Mouse (Mus musculus) liver, adult (tissue): Measurements from ENCODE around the gene Tapbp.

ENCODE experiments used
- GATA4 ChIP-seq: IDR thresholded peaks from 2 replicates; pipeline ENCODE4 v1.6.1; 2014; ENCODE audit warnings: mild to moderate bottlenecking, low read length; ENCODE audit not compliant: insufficient replicate concordance

Gene Tapbp

DNA sequence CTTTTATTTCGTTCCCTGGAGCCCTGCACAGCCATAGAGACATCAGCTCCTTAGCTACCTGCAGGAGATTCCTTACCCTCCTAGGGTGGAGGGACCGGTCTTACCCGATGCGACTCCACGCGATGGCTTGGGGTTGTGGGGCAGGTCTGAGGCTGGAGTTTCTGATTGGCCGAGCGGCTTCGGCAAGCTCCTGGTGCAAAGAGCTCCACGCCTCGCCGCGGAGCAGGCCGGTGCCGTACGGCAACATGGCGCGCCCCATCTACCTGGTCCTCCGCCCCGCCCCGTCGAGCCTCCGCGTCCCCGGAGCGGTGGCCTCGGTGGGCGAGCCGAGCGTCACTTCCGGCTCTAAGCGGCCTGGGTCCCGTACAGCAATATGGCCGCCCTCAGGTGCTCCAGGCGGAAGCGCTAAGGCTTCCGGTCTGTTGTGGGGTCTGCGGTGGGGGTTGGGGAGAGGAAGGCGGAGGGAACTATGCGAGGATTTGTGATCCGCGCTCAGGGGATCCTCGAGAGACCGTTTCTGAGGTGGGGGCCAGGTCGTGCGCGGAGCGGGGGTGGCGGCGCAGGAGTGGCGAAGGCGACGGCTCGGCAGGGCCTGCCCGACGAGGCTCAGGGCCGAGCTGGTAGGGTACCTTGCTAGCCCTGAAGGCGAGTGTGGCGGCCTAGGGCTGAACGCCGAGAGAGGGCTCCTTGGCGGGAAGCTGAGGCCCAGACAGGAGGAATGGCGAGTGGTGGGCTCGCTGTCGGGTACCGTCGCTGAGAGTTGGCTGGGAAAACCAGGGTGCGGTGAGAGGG is 6.4 kb upstream of the Tapbp start, which contains the start of gene Daxx:
Daxx (plus strand) TSS at position 338 of the 792 bp plus-strand sequence.
- no peak for TF ChIP-seq GATA4

DNA sequence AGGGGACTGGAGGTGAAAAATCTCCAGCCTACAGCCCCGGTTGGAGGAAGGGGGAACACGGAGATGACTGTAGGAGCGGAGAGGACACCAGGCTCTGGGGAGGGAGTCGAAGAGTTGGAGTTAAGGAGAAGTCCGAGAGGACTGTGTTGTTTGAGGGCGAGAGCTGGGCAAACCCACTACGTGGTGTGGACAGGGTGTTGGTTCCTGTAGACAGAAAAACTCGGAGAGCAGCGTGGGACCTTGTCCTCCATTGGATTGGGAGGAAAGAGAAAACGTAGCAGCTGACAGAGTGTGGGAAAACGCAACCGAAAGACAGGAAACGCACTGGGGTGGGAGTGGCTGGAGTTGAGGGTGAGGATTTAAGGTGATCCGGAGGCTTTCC is 5.8 kb upstream of the Tapbp start:
- no peak for TF ChIP-seq GATA4

DNA sequence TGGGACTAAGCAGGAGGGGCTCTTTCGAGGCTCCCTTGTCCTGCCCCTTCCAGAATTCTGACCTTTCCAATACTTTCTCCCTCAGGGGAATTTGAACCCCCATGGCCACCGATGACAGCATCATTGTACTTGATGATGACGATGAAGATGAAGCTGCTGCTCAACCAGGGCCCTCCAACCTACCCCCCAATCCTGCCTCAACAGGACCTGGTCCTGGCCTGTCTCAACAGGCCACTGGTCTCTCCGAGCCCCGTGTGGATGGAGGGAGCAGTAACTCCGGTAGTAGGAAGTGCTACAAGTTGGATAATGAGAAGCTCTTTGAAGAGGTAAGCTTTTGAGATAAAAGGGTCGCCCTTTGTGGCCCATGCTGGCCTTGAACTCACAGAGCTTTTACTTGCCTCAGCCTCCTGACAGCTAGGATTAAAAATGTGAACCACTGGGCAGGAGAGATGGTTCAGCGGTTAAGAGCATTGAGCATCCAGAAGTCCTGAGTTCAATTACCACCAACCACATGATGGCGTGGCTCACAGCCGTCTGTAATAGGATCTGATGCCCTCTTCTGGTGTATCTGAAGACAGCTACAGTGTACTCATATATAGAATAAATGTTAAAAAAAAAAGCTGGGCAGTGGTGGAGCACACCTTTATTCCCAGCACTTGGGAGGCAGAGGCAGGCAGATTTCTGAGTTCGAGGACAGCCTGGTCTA is 5.2 kb upstream of the Tapbp start:
- TF ChIP-seq GATA4, result no peak

DNA sequence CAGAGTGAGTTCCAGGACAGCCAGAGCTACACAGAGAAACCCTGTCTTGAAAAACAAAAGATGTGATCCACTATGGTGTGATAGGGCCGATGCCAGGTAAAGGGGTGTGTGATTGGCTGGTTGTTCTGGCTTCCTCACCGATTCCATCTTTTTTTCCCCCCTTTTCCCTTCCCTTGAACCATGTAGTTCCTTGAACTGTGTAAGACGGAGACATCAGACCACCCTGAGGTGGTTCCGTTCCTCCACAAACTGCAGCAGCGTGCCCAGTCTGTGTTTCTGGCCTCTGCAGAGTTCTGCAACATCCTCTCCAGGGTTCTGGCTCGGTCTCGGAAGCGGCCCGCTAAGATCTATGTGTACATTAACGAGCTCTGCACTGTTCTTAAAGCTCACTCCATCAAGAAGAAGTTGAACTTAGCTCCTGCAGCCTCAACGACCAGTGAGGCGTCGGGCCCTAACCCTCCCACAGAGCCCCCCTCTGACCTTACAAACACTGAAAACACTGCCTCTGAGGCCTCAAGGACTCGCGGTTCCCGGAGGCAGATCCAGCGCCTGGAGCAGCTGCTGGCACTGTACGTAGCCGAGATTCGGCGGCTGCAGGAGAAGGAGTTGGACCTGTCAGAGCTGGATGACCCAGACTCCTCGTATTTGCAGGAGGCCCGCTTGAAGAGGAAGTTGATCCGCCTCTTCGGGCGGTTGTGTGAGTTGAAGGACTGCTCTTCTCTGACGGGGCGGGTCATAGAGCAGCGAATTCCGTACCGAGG is 4.5 kb upstream of the Tapbp start:
- TF ChIP-seq GATA4, result no peak

DNA sequence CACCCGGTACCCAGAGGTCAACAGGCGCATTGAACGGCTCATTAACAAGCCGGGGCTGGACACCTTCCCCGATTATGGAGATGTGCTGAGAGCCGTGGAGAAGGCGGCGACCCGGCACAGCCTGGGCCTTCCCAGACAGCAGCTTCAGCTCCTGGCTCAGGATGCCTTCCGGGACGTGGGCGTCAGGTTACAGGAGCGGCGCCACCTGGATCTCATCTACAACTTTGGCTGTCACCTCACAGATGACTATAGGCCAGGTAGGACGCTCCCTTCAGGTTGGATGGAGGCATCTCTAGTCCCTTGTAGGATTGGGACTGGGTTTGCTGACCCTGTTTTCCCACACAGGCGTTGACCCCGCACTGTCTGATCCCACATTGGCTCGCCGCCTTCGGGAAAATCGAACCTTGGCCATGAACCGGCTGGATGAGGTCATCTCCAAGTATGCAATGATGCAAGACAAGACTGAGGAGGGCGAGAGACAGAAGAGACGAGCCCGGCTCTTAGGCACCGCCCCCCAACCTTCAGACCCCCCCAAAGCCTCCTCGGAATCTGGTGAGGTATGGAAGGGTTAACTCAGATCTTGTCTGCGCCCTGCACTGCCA is 3.8 kb upstream of the Tapbp start:
- no peak for TF ChIP-seq GATA4

DNA sequence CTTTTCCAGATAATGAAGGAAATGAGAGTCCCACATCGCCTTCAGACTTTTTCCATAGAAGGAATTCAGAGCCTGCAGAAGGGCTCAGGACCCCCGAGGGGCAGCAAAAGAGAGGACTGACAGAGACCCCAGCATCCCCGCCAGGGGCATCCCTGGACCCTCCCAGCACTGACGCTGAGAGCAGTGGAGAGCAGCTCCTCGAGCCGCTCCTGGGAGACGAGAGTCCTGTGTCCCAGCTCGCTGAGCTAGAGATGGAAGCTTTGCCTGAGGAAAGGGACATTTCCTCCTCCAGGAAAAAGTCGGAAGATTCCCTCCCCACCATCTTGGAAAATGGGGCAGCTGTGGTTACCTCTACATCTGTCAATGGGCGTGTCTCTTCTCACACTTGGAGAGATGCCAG is 2.4 kb upstream of the Tapbp start:
- TF ChIP-seq GATA4, result no peak

DNA sequence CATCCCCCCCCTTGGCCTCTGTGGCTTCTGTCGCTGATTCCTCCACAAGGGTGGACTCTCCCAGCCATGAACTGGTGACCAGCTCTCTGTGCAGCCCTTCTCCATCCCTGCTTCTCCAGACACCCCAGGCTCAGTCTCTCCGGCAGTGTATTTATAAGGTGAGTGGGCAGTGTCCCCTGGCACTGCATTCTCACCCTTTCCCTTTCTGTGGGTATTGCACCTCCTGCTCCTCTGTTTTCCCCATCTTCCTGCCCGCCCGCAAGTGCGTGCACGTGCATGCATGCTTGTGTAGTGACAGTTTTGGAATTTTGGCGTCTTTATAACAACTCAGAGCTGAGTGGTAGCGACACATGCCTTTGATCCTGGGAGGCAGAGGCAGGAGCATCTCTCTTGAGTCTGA is 1.8 kb upstream of the Tapbp start:
- no peak for TF ChIP-seq GATA4

DNA sequence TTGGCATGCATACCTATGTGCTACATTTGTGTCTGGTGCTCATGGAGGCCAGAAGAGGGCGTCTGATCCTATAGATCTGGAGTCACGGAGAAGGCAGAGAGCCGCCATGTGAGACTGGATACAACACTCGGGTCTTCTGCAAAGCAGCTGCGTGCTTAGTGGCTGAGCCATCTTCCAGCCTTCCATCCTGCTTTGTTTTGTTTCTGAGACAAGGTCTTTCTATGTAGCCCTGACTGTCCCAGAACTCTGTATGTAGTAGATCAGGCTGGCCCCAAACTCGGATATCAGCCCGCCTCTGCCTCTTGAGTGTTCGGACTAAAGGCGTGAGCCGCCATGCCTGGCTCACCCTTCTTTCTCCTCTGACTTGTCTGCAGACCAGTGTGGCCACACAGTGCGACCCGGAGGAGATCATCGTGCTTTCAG is 719 bp upstream of the Tapbp start:
- no peak for TF ChIP-seq GATA4

DNA sequence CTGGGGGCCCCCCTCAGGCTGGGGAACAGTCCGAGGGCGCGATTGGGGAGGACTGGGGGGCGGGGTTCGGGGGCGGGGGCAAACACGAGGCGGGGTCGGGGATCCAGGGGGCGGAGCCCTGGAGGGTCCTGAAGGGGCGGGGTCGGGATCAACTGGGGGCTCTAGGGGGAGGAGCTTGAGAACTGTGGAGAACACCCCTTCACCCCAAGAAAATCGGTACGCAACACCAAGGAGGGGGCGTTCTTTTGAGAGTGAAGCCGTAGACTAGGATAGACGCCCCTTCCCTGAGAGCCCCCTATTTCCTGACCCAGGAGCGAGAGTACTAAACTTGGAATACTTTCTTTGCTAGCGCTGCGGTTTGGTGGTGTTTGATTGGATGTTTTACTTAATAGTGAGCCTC is 595 bp downstream of the Tapbp start:
- TF ChIP-seq GATA4, result no peak

DNA sequence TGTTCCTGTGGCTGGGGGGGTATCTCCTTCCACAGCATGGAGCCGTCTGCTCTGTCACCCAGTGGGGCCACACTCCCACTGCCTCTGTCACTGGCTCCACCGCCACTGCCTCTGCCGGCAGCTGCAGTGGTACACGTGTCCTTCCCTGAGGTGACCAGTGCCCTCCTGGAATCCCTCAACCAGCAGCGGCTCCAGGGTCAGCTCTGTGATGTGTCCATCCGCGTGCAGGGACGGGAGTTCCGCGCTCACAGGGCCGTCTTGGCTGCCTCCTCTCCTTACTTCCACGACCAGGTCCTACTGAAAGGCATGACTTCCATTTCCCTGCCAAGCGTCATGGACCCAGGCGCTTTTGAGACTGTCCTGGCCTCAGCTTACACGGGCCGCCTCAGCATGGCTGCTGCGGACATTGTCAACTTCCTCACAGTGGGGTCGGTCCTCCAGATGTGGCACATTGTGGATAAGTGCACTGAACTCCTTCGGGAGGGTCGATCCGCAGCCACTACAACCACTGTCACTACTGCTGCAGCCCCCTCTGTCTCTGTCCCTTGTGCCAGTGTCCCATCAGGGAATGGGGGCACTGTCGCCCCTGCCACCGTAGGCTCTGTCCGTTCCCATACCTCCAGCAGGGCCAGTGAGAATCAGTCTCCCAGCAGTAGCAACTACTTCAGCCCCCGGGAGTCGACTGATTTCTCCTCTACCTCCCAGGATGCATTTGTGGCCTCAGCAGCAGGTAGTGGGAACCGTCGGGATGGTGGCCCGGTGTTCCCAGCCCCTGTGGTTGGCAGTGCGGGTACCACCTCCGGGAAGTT is 1.4 kb downstream of the Tapbp start:
- TF ChIP-seq GATA4, result no peak

DNA sequence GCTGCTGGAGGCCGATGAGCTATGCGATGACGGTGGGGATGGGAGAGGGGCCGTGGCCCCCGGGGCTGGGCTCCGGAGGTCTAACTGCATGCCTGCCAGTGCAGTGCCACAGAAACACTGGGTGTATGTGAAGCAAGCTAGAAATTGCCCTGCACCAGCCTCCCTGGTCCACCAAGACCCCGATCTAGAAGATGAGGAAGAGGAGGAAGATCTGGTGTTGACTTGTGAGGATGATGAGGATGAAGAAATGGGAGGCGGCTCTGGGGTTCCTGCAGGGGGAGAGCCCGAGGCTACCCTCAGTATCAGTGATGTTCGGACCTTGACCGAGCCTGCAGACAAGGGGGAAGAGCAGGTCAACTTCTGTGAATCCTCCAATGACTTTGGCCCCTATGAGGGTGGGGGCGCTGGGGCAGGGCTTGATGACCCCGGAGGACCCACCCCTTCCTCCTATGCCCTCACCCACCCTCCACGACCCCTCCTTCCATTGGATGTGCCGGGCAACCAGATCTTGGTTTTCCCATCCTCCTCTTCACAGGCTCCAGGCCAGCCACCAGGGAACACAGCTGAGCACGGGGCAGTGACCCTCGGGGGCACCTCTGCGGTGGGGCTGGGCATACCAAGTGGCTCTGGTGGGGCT is 2.1 kb downstream of the Tapbp start:
- TF ChIP-seq GATA4, result no peak

DNA sequence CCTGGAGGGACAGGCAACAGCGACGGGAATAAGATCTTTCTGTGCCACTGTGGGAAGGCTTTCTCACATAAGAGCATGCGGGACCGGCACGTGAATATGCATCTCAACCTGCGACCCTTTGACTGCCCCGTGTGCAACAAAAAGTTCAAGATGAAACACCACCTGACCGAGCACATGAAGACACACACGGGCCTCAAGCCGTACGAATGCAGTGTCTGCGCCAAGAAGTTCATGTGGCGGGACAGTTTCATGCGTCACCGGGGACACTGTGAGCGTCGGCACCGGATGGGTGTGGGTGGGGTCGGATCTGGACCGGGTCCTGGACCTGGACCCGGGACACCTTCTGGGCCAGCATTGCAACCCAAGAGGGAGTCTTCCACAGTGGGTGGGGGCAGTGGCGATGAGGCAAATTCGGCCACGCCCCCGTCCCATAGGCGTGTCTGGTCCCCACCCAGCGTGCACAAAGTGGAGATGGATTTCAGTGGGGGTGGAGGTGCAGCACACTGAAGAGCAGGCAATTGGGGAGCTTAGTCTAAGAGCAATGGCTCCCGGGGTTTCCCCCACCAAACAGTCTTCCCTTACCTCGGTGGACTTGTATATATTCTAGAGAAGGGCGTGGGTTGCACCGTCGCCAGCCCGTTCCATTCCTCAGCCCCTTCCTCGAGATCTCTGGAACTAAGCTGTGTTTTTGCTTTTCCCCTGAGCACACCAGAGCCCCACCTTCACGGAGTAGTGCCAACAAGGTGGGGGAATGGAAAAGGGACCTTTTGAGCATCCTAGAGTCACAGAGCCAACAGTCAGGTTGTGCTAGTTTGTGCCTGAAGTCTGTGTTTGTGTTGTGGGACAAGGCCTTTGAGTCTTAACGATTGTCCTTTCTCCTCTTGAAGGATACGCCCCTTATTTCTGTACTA is 2.8 kb downstream of the Tapbp start:
- TF ChIP-seq GATA4, result no peak
